Mouse (Mus musculus): ENCODE results near the gene H2-Q4. TPM values are rescaled to one million over a fixed set of nuclear protein-coding genes. Genes with fewer than 3 reads are reported as not detected.
"Not testable (repeated sequence)": the region's sequence is repeated elsewhere in the genome, so short reads cannot be mapped to it uniquely, and the experiment has no call there.

The H2-Q4 gene
- polyA plus RNA-seq, 1 experiment from 2014 or later = 0.80 TPM

- WGBS = no CpG with 5 or more reads among the region's 1 CpGs
Measured at GRCm38 (mm10) chr17:35413057-35413456, 33.6 kb downstream of the H2-Q4 start.

GRCm38 (mm10) chr17:35415273-35416129 is 36.1 kb downstream of the H2-Q4 start:
- not testable (repeated sequence) for H3K4me3 ChIP-seq (replicated peaks; ENCODE audit: low read depth, low read length); H3K4me1 ChIP-seq (ENCODE audit: control insufficient read depth, insufficient read depth, low read length); H3K27ac ChIP-seq (replicated peaks; ENCODE audit: low read depth, low read length); H3K9ac ChIP-seq (replicated peaks; ENCODE audit: low read length); ATAC-seq (ENCODE audit: low FRiP score, low TSS enrichment); H3K9me3 ChIP-seq (ENCODE audit: control insufficient read depth, low read length); DNase-seq; H3K36me3 ChIP-seq (ENCODE audit: control insufficient read depth, insufficient read depth, low read length); H3K27me3 ChIP-seq (ENCODE audit: control insufficient read depth, insufficient read depth, low read length); H3K4me2 ChIP-seq (ENCODE audit: low read length)
- 66% methylated on average over 3 of the region's 10 CpGs for WGBS

More at GRCm38 (mm10) chr17:35413057-35413456, 33.6 kb downstream of the H2-Q4 start:
- not testable (repeated sequence) for H3K9ac ChIP-seq (replicated peaks; ENCODE audit: low read length); H3K4me3 ChIP-seq (replicated peaks; ENCODE audit: low read depth, low read length); H3K4me2 ChIP-seq (ENCODE audit: low read length); ATAC-seq (ENCODE audit: low FRiP score, low TSS enrichment); H3K27ac ChIP-seq (replicated peaks; ENCODE audit: low read depth, low read length); H3K9me3 ChIP-seq (ENCODE audit: control insufficient read depth, low read length); H3K36me3 ChIP-seq (ENCODE audit: control insufficient read depth, insufficient read depth, low read length); DNase-seq; H3K27me3 ChIP-seq (ENCODE audit: control insufficient read depth, insufficient read depth, low read length); H3K4me1 ChIP-seq (ENCODE audit: control insufficient read depth, insufficient read depth, low read length)

- H3K9me3 ChIP-seq (ENCODE audit: control insufficient read depth, low read length) = no peaks in the 10 kb centered on the region
- H3K9ac ChIP-seq (replicated peaks; ENCODE audit: low read length) = no peak overlapping the region
- ATAC-seq (ENCODE audit: low FRiP score, low TSS enrichment) (no peak), DNase-seq (no peak)
- WGBS = 86% methylated on average over 7 of the region's 7 CpGs
- no peak overlapping the region for H3K27ac ChIP-seq (replicated peaks; ENCODE audit: low read depth, low read length)
- no peak overlapping the region for H3K4me2 ChIP-seq (ENCODE audit: low read length)
- H3K36me3 ChIP-seq (ENCODE audit: control insufficient read depth, insufficient read depth, low read length) = no peaks in the 10 kb centered on the region
- H3K27me3 ChIP-seq (ENCODE audit: control insufficient read depth, insufficient read depth, low read length) = no peaks in the 10 kb centered on the region
- no peak overlapping the region for H3K4me3 ChIP-seq (replicated peaks; ENCODE audit: low read depth, low read length)
- no peaks in the 10 kb centered on the region for H3K4me1 ChIP-seq (ENCODE audit: control insufficient read depth, insufficient read depth, low read length)
Measured at GRCm38 (mm10) chr17:35418772-35419171, 39.4 kb downstream of the H2-Q4 start.

GRCm38 (mm10) chr17:35419564-35419963 is 40.1 kb downstream of the H2-Q4 start:
- 73% methylated on average over 4 of the region's 4 CpGs for WGBS
- H3K36me3 ChIP-seq (ENCODE audit: control insufficient read depth, insufficient read depth, low read length); H3K27me3 ChIP-seq (ENCODE audit: control insufficient read depth, insufficient read depth, low read length); H3K4me1 ChIP-seq (ENCODE audit: control insufficient read depth, insufficient read depth, low read length); H3K9me3 ChIP-seq (ENCODE audit: control insufficient read depth, low read length); H3K4me2 ChIP-seq (ENCODE audit: low read length); H3K4me3 ChIP-seq (replicated peaks; ENCODE audit: low read depth, low read length); H3K27ac ChIP-seq (replicated peaks; ENCODE audit: low read depth, low read length); ATAC-seq (ENCODE audit: low FRiP score, low TSS enrichment); H3K9ac ChIP-seq (replicated peaks; ENCODE audit: low read length); DNase-seq: not testable (repeated sequence)

GRCm38 (mm10) chr17:35420206-35420810 is 40.9 kb downstream of the H2-Q4 start:
- WGBS = 16% methylated on average over 11 of the region's 11 CpGs
- H3K9ac ChIP-seq (replicated peaks; ENCODE audit: low read length); H3K4me3 ChIP-seq (replicated peaks; ENCODE audit: low read depth, low read length); H3K9me3 ChIP-seq (ENCODE audit: control insufficient read depth, low read length); H3K27ac ChIP-seq (replicated peaks; ENCODE audit: low read depth, low read length); H3K4me2 ChIP-seq (ENCODE audit: low read length); H3K27me3 ChIP-seq (ENCODE audit: control insufficient read depth, insufficient read depth, low read length); H3K36me3 ChIP-seq (ENCODE audit: control insufficient read depth, insufficient read depth, low read length); H3K4me1 ChIP-seq (ENCODE audit: control insufficient read depth, insufficient read depth, low read length); ATAC-seq (ENCODE audit: low FRiP score, low TSS enrichment): not testable (repeated sequence)
- peak; percentile 69 for DNase-seq

GRCm38 (mm10) chr17:35421331-35421730 is 41.9 kb downstream of the H2-Q4 start:
- H3K9me3 ChIP-seq (ENCODE audit: control insufficient read depth, low read length); H3K4me3 ChIP-seq (replicated peaks; ENCODE audit: low read depth, low read length); H3K27ac ChIP-seq (replicated peaks; ENCODE audit: low read depth, low read length); H3K36me3 ChIP-seq (ENCODE audit: control insufficient read depth, insufficient read depth, low read length); H3K4me2 ChIP-seq (ENCODE audit: low read length); DNase-seq; ATAC-seq (ENCODE audit: low FRiP score, low TSS enrichment); H3K27me3 ChIP-seq (ENCODE audit: control insufficient read depth, insufficient read depth, low read length); H3K4me1 ChIP-seq (ENCODE audit: control insufficient read depth, insufficient read depth, low read length); H3K9ac ChIP-seq (replicated peaks; ENCODE audit: low read length): not testable (repeated sequence)
- 91% methylated on average over 4 of the region's 4 CpGs for WGBS

GRCm38 (mm10) chr17:35422360-35422759 is 42.9 kb downstream of the H2-Q4 start:
- not testable (repeated sequence) for H3K4me2 ChIP-seq (ENCODE audit: low read length); ATAC-seq (ENCODE audit: low FRiP score, low TSS enrichment); H3K4me3 ChIP-seq (replicated peaks; ENCODE audit: low read depth, low read length); H3K36me3 ChIP-seq (ENCODE audit: control insufficient read depth, insufficient read depth, low read length); H3K4me1 ChIP-seq (ENCODE audit: control insufficient read depth, insufficient read depth, low read length); DNase-seq; H3K9ac ChIP-seq (replicated peaks; ENCODE audit: low read length); H3K27me3 ChIP-seq (ENCODE audit: control insufficient read depth, insufficient read depth, low read length); H3K9me3 ChIP-seq (ENCODE audit: control insufficient read depth, low read length); H3K27ac ChIP-seq (replicated peaks; ENCODE audit: low read depth, low read length)
- 89% methylated on average over 5 of the region's 5 CpGs for WGBS

- 85% methylated on average over 3 of the region's 3 CpGs for WGBS
- H3K27ac ChIP-seq (replicated peaks; ENCODE audit: low read depth, low read length); H3K4me1 ChIP-seq (ENCODE audit: control insufficient read depth, insufficient read depth, low read length); DNase-seq; H3K4me3 ChIP-seq (replicated peaks; ENCODE audit: low read depth, low read length); ATAC-seq (ENCODE audit: low FRiP score, low TSS enrichment); H3K9ac ChIP-seq (replicated peaks; ENCODE audit: low read length); H3K27me3 ChIP-seq (ENCODE audit: control insufficient read depth, insufficient read depth, low read length); H3K36me3 ChIP-seq (ENCODE audit: control insufficient read depth, insufficient read depth, low read length); H3K4me2 ChIP-seq (ENCODE audit: low read length); H3K9me3 ChIP-seq (ENCODE audit: control insufficient read depth, low read length): not testable (repeated sequence)
Measured at GRCm38 (mm10) chr17:35423131-35423810, 43.9 kb downstream of the H2-Q4 start.

Measured in midbrain, embryonic 14.5 days (tissue).